Mouse (Mus musculus) spleen, embryonic (tissue): ENCODE results near the gene Dhrs2.

Experiments used
- CTCF ChIA-PET: fragments of 350-600 bp; sonication (Branson Sonifier 250); formaldehyde crosslinking; loops from one replicate; lab custom pipeline; 2022; lab: Charles Lee

Dhrs2 gene

GRCm38 (mm10) chr14:55248284-55248683 lies 26.5 kb downstream of the Dhrs2 start:
- CTCF ChIA-PET: no interaction called here

GRCm38 (mm10) chr14:55253580-55253979 lies 31.8 kb downstream of the Dhrs2 start:
- CTCF ChIA-PET: no interaction called here

GRCm38 (mm10) chr14:55255443-55255842 lies 33.6 kb downstream of the Dhrs2 start:
- CTCF ChIA-PET: no interaction called here

- CTCF ChIA-PET: interaction anchor here (0.8 to 0.9 kb wide), 2 partner anchors 168 to 333 kb away, joined by 3 to 4 read pairs; no protein-coding TSS in a partner anchor
Measured at GRCm38 (mm10) chr14:55271158-55271557, 49.4 kb downstream of the Dhrs2 start.

GRCm38 (mm10) chr14:55273023-55273422 lies 51.2 kb downstream of the Dhrs2 start:
- CTCF ChIA-PET: no interaction called here

DNA sequence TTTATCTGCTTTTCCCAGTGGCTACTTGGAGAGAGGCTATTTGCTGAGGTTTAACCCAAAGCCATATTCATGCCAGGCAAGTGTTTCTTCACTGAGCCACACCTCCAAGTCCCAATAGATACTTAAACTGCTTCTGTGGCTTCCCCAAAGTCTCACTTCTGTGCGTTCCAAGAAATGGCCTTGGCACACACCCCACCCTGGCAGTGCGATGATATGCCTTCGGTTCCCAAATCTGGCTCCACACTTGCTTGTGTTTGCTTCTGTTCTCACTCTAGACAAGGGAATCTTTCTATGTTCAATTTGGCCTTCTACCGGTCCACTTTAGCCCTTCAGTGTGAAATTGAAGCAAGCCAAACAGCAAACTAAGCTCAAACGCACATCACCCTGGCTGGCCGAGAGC lies 53.0 kb downstream of the Dhrs2 start:
- CTCF ChIA-PET: no interaction called here

DNA sequence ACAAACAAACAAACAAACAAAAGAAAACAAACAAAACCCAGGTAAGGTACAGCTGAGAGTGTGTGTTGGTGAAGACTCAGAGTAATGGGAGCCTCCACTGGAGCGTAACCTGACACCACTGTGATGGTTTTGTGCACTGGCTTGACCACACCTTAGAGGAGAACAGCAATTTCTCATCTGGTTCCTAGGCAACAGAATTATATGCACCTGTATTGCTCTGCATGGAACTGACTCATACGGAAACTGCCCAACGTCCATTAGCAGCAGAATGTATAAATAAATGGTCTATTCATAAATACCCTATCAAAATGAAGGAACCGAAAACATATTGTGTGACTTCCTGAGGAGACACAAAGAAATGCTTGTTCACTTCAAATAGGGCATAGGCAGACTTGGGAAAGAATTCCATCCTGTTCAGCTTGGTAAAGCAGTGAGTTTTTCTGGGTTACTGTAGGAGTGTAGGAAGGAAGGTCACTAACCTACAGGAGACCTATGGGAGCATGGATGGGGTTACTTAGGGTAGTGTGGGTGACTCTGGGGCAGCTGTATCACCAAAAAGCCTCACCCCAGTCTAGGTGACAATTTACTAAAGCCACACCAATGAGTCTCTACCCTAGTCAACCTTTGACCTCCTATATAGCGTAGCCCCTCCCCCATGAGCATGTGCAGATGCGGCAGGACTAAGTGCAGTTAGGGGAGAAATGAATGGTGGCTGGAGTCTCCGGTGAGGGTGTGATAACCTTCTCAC lies 57.7 kb downstream of the Dhrs2 start:
- CTCF ChIA-PET: no interaction called here
